Mouse (Mus musculus): ENCODE measurements around the gene Chd9.

The Chd9 gene

DNA sequence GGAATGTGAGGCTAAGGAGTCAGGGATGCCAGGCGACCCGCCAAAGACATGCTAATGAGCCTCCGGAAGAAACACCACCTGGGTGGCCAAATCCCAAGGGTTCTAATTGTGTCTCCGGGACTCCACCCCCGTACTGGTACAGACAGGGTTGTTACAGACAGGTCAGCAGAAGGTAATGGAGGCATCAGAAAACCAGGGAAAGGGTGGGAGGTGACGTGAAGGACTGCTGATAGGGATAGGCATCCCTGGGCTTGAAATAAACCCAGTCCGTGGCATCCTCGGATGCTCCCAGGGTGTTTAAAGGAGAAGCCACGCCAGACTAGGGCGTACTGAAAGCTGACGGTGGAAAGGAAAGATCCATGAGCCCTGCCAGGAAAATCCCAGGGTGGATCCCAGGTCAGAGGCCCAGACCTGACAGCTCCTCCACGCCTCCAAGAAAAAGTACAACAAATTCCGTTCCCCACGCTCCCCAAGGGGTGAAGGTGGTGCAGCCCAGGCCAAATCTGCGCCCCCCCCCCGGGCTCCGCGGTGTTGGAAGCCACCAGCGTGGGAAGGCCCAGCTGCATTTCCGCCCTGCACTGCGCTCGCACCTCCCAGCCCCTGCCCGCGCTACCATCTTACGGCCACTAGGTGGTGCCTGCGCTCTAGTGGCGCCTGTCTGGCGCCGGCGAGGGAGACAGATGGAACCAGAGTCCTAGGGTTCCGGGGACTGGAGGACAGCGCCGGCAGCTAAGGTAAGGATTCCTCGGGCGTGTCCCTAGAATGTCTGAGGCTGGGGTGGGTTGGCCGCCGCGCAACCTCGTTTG, at the start of gene Chd9:
Gene Chd9, plus strand, starts transcription at position 172 of the 806 bp plus-strand sequence.
- DNase-seq (ENCODE audit: extremely low spot score, low read depth, low spot score) = peak; percentile 72

- no peak for DNase-seq (ENCODE audit: extremely low spot score, low read depth, low spot score)
Measured at GRCm38 (mm10) chr8:90791616-90792015, 36.5 kb upstream of the Chd9 start.

DNA sequence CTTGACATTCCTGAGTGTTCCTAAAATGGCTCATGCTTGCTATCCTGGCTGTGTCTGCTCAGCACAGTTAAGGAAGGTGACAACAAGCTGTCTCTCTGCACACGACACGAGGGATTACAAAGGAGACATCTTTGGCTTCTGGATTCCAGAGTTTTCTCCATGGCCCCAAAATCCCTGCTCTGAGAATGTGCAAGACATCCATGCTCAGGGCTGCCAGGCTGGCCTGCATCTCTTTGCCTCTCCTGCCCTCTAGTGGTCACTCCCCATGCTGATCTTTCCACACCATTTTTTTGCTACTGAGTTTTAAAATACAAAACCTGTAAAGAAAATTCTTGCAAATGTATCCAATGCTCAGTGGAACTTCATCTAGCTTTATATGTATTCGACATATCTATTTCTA, 34.4 kb upstream of the Chd9 start:
- DNase-seq (ENCODE audit: extremely low spot score, low read depth, low spot score) = peak; percentile 77

- peak; percentile 50 for DNase-seq (ENCODE audit: extremely low spot score, low read depth, low spot score)
Measured at GRCm38 (mm10) chr8:90794990-90795861, 32.9 kb upstream of the Chd9 start.

DNA sequence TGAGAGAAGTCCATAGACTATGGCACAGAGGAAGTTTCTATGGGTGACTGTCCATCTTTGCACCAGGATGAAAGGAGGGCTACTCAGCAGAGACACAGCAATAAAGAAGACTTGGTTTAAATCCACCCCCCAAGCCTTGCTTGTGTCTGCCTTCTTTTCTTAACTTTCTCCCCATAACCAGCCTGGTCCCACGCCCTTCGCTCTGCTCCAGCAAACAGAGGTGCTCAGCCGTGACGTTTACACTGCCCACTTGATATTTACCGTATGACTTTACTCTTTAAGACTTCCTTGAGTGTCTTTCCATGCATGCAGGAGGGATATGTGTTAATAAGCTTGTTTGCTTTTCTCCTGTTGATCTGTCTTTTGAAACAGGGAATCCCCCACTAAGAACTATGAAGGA, 28.7 kb upstream of the Chd9 start:
- no peak for DNase-seq (ENCODE audit: extremely low spot score, low read depth, low spot score)

- DNase-seq (ENCODE audit: extremely low spot score, low read depth, low spot score) = no peak
Measured at GRCm38 (mm10) chr8:90813602-90814320, 14.4 kb upstream of the Chd9 start.

- DNase-seq (ENCODE audit: extremely low spot score, low read depth, low spot score) = no peak
Measured at GRCm38 (mm10) chr8:90816061-90816882, 11.9 kb upstream of the Chd9 start.

DNA sequence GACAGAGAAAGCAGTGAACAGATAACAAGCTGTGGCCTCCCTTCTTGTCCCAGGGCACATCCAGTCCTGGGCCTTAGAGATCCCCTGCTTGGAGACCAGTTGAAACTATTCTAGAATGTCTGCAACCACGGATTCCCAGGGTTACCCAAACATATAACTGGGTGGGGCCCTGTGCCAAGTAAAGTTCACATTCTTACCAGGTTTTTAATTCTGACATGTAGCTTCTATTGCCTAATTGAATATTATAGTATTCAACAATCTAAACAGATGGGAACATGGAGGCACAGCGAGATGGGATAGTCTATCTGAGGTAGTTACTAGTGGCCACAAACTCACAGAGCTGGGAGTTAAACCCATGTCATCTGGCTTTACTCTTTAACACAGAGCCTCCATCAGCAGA, 10.9 kb upstream of the Chd9 start, which contains the start of gene Gm19935:
Gene Gm19935, minus strand, starts transcription at position 101 of the 400 bp plus-strand sequence.
- no peak for DNase-seq (ENCODE audit: extremely low spot score, low read depth, low spot score)

DNA sequence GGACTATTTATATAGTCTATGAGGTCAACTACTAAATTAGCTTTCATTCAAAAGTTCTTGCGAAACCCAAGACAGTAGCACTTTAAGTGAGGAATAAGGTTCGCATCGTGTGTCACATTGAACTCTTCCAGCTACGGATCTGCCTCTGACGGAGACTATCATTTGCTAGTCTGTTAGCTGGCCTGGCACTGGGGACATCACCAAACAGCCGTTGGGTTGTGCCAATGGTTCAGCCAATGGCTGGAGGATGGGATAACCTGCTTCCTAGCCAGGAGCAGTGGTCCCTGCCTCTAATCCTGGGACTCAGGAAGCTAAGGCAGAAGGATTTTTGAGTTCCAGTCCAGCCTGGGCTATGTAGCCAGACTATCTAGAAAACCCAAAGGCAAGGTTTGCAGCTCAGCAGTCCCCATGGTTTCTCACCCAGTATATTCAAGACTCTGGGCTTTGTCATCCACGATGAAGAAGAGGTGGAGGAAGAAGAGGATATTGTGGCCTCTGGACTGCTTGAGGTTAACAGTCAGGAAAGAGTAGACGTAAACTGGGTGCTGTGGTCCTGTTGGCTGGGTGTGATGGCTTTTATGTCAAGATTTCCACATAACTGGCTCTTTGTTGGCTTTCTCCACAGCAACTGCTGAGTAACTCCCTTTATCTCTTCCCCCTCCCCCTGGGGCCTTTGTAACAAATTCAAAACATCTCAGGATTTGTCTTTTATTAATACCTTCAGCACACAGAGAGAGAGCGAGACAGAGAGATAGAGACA, 8.4 kb upstream of the Chd9 start:
- DNase-seq (ENCODE audit: extremely low spot score, low read depth, low spot score) = no peak

DNA sequence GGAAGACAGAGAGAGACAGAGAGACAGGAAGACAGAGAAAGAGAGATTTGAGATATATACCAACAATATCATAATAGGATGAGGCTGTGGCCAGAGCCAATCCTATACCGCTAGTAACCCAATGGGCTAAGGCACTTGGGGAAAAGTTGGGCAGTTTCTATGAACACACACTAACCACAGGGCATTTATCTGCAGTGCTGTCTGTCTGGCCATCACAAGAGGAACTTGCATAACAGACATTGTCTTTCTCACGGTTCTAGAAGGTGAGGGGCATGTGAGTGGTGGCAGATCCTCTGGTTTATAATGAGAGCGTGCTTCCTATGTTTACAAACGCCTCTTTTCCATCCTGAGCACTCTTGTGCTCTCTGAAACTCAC, 7.8 kb upstream of the Chd9 start:
- DNase-seq (ENCODE audit: extremely low spot score, low read depth, low spot score) = no peak

DNA sequence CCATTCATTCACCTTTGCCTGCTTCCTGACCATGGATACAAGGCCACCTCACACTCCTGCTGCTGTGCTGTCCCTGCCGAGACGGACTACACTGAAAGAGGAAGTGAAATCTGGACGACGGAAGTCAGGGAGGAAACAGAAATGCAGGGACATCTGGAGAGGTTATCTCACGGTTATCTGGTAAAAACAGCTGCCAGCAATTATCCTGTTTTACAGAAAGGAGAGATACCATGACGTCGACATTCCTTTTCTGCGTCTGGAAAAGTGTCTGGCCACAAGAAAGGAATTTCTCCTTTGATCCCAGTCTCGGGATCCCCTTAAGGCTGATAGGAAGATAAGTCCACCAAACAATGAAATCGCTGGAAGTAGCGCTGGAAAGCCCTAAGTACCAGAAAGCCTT, 5.7 kb upstream of the Chd9 start:
- DNase-seq (ENCODE audit: extremely low spot score, low read depth, low spot score) = no peak

DNA sequence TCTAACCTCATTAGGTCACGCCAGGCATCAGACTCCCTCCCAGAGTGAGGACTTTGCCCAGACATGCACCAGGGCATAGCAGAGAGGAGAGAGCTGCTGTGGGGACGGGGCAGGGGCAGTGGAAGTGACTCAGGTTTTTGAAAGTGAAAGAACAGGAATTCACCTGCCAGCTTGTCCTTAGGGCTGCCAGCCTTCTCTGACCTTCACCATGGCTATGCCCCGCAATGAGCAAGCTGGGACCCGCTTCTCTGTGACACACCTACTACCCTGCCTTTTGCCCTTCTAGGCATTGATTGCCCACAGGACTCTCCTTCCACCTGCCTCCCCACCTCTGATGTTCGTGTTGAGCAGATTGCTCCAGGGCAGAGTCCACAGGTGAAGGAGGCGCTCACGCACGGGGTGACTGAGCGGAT, 2.7 kb upstream of the Chd9 start:
- DNase-seq (ENCODE audit: extremely low spot score, low read depth, low spot score) = no peak

DNA sequence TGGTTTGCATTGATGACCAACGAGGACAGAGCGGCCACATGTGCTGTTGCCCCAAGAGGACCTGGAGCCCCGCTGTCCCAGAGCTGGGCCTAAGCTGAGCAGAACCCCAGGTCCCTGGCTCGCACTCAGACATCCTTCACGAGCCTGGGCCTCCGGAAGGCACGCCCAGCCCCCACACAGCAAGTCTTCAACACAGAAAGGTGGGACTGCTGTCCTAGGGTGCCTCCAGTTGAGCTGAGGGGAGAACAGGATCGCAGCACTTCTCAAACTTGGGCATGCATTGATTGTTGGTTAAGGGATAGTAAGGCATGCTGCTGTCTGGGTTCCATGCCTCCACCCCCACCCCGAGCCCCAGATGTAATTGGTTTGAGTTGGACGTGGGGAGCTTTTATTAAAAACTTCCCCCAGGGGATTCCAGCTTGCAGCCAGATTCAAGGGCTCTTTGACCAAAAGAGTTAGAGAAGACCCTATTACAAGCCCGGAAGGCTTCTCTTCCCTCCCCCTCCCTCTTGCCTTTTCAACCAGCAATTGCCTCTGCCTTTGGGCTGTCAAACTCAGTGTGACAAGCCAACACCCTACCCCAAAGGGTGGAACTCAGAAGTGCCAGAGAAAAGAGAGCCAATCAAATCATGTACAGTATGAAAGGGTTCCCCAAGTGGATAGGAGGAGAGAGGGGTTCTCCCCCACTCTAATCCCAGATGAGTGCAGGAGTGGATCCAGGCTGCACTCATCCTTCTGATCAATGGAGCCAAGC, 1.0 kb downstream of the Chd9 start:
- peak; percentile 16 for DNase-seq (ENCODE audit: extremely low spot score, low read depth, low spot score)

- no peak for DNase-seq (ENCODE audit: extremely low spot score, low read depth, low spot score)
Measured at GRCm38 (mm10) chr8:90829825-90830224, 1.7 kb downstream of the Chd9 start.

DNA sequence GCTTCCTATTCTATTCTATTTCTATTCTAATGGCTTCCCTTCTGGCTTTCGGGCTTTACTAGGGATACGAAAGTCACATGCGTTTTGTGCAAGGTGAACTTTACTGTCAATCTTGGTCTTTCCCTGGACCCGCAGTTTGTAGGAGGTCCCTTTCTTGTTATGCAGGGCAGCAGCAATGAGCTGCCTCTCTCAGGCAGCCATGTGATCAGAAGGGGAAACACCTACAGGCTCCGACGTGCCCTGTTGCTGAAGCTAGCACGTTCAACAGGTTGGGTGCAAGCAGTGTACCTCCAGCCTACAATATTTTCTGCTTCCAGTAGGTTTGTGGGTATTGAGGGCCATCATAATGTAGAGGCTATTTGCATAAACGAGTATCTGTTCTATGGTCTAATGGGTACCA, 2.8 kb downstream of the Chd9 start:
- DNase-seq (ENCODE audit: extremely low spot score, low read depth, low spot score) = no peak

- no peak for DNase-seq (ENCODE audit: extremely low spot score, low read depth, low spot score)
Measured at GRCm38 (mm10) chr8:90832576-90833289, 4.6 kb downstream of the Chd9 start.

DNA sequence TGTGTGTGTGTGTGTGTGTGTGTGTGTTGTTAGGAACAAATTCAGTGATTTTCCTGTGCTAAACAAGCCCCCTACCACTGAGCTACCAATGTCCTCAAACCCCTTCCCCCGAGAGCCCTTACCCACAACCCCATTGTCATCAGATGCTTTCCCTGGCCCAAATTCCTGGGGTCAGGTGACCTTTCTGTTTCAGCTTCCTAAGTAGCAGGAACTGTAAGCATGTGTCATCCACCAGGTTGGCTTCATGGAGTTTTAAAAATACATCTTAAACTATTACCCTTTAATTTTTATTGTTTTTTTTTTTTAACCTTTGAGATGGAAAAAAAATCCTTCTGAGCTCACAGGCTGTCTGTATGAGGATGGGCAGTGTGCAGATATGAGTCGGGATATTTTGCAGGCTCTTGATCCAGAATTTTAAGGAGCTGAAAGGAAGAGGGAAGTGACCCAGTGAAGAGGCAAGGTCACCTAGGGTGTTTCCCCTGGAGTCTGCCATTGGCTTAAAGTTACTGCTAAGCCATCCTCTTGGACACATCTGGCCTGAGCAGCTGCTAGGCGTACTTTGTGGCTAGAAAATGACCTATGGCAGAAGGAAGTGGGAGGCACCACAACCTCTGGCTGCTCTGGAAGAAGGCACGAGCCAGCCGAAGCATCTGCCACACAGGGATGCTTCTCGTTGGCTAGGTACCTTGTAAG, 5.6 kb downstream of the Chd9 start:
- no peak for DNase-seq (ENCODE audit: extremely low spot score, low read depth, low spot score)

DNA sequence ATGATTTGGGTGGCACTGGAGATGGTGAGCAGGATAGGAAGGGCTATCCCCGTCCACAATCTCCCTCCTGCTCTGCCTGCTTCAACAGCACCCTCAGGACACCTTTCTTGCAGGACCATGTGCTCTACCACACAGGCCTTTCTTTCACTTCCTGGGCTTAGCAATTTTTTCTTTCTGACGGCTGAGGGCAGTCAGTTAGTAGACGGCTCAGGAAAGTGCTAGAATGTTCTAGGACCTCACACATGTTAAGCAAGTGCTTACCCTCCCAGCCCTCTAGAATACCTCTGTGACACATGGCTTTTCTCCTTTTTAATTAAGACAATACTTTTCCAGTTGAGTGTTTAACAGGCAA, 6.1 kb downstream of the Chd9 start:
- no peak for DNase-seq (ENCODE audit: extremely low spot score, low read depth, low spot score)

Data from hindlimb bud, embryonic 11.5 days (tissue).